Mouse (Mus musculus) CD8-positive naive resting alpha-beta T cell, adult 2 months (primary cell): ENCODE measurements around the gene Mast4.

Experiments used
- DNase-seq, 2 experiments: peaks; one replicate each; pipeline ENCODE4 v3.0.0; 2022; ENCODE audit warnings: low read depth in 2 of 2, low spot score in 2 of 2

Mast4 gene

DNA sequence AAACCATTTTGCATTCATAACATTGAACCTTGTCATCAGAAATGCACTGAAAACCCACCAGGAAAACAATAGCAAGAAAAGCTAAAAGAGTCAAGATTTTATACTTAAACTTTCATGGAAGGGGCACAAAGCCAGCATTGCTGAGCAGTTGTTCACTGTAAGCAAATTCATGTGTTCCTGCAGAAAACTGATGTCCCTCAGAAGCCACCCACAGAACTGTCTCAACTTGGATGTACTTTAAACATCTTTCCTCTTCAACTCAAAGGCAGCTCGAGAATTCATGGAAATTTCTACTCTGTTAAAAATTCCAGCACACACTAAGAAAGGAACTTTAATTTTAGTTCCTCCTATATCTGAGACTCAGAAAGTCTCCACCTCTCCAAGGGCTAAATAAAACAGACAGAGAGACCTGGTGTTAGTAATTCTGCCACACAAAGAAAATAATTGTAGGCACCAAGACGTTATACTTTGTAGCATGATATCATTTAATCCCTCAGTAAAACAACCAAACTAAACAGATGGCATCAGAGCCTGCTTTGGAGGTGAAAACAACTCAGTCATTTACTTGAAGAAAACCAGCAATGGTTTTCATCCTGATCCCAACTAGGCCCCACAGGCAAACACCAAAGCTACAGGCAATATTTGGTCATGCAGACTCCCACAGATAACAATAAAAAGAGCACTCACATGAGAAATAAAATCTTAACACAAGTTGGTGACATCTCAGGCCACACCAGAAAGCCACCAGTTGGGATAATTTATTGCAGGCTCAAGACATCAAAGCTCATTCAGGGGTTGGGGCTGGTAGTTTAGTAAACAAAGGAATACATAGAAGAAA is 134.3 kb downstream of the Mast4 start:
- no peak for DNase-seq

DNA sequence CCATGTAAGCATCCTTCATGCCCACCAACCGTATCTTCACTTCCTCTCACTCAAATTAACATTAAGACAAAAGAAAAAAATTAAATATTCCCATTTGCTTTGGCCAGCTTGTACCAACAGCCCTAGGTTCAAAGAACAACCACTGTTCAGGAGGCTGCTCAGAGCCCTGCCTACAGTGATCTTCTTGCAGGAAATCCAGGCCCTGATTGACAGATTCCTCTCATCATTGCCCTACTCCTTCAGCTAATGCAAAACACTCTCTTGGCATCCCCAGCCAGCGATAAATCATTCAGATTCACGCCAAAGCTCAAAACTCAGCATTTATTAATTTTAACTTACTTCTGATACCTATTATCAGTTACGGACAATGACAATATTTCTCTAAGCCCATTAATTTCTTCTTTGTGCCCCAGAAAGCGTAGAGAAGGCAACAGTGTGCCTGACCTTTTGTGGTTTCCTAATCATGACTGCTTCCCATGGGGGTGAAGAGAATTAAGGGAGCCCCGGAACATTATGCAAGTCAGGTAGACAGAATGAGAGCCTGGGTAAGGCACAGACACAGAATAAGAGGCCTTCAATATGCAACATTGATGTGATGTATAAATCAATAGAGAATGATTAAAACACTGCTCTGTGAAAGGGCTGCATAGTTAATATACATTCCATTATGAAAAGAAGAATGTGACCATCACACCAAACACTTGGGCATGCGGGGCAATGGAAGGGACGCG is 135.9 kb downstream of the Mast4 start:
- no peak for DNase-seq

DNA sequence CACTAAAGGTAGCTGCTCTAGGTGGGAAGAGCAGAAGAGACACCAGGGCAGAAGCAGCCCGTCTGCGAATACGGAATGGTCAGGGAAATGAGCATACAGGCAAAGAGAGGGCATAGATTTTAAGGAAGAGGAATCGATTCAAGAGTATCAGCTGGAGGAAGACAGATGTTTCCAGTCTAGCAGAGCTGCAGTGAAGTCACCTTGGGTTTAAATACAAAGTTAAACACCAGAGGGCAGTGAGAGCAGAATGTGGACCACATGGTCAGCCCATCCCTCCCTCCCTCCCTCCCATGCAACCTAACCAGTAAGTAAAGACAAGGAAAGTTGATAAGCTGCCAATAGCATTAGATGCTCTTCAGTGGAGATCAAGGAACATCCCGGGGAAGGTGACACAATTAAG is 138.0 kb downstream of the Mast4 start:
- DNase-seq: no peak

DNA sequence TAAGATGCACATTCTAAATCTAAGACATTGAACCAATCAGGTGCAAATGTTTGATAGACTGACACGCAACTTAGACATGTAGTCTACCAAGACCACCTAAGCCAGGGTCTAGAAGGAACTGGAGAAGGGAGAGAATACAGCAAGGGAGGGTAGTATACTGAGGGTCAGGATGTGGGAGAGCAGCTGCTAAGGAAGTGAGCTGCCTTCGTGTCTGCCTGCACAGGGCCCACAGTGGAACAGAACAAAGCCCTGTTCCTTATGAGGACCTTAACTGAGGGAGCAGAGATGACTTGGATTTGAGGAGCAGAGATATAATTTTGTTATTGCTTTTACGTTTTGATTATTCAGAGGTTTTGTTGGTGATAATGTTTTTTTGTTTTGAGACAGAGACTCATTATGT is 138.4 kb downstream of the Mast4 start:
- no peak for DNase-seq

DNA sequence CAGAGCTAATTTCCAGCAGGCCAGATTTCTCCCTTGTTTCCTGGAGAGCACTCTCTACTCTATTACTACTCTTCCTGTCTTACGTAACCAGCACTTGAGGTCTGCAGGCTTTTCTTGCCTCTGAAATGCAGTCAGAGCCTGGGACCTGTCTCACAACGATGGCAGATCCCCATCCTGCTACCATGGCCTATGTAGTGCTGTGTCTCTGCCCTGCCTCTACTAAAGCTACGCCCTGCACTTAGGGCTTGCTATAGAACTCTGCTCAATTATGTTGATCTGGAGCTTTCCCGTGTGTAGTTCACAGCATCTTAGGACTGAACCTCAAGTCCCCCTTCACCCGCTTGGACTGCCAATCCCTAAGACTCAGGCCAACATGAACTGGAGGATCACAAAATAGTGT is 150.7 kb downstream of the Mast4 start:
- no peak for DNase-seq

DNA sequence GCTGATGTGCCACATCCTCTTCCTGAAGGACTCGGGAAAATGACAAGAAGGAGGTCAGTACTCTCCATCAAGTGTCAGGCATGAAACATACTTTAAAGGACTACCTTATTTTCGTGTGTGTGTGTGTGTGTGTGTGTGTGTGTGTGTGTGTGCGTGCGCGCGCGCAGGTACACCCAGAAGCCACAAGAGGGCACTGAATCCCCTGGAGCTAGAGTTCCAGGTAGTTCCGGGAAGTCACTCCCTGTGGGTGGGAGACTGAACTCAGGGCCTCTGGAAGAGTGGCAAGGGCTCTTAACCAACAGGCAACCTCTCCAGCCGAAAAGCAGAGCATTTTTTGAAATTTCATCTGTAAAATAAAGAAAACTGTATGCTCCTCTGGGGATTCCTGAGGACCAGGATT is 152.5 kb downstream of the Mast4 start:
- no peak for DNase-seq

DNA sequence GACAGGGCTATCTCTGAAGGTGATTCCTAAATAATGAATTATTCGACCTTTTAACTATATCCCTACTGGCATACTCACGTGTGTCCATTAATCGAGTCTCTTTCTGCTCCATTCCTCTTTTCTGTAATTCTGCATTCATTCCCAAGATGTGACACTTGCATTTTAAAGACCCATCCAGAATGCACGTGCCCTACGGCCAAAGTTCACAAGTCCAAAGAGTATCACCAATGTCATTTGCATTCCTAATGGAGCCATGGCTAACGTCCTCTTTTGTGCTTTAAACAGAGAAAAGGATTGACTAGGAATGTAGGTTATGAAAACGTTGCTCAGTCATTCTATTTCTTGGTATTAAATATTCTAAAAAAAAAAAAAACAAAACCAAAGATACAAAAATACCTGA is 157.4 kb downstream of the Mast4 start:
- DNase-seq: no peak

DNA sequence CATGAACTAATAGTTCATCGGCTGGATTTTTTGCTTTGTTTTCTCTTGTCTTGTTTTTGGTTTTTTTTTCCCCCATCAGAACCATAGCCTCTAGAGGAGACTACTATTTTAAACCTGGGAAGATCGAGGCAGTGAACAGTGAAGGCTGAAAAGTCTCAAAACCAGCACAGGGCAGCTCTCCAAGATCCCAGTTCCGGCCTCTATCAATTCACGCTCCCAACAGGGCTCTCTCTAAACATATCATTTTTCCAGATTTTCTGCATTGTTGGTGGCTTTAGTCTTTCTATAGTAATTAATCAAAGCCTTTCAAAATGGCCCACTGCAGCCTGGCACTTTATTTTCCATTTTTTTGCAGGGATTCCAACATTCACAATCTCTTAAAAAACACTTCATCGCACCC is 159.9 kb downstream of the Mast4 start:
- no peak for DNase-seq

DNA sequence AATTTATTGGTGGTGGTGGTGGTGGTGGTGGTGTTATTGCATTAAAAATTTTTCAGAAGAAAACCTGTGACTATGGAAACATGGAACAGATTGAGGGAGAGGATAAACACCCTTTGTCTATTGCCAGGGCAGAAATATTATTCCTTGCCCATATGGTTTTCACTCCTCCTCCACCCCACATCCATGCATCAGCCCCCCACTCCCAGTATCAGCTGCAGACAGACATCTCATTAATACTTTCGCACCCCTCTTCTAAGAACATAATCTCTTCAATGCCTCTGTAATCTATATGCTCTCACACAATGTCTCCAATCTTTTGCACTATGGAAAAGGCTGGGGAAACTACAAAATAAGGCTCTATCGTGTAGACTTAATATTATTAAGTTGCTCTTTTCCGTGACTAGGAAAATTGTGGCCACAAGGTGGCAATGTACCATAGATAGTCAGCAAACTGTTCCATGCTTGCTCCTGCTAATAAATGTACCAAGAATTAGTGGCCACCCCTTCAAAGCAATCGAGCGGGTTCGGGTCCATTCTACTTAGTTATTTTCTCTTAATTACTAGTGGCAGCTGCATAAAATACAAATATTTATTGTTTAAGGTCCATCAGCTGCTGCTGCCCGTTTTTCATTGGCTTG is 160.6 kb downstream of the Mast4 start:
- no peak for DNase-seq

DNA sequence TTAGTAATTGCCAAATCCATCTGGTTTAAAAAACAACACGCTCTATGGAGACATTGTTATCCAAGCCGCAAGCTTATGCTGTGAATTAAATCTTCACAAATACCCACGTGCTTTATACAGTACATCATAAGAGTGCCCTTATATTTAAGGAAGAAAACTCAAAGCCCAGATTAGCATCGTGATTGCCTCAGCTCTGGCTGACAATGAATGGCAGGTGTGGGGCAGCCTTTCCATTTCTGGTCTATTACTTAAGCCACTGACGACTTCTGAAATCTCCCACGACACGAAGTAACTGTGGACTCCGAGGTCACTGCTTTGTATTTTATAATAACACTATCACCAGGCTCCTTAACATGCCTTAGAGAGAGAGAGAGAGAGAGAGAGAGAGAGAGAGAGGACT is 182.4 kb downstream of the Mast4 start:
- no peak for DNase-seq

DNA sequence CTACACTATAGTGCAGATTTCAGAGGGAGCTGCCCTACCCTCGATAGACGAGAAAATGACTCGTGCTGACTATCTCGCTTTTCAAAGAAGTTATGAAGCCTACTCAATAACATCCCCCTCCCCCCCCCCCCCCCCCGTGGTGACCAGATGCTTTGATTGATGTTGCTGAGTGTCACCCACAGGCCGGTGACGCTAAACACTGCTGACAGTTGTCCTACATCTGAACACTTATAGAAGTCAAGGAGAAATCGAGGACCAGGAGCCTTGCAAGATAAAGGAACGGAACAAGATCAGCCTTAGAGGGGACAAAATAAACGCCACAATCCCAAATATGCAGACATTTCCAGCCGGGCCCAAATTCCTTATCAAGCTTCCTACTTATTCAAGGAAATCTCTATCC is 183.1 kb downstream of the Mast4 start:
- DNase-seq: no peak

DNA sequence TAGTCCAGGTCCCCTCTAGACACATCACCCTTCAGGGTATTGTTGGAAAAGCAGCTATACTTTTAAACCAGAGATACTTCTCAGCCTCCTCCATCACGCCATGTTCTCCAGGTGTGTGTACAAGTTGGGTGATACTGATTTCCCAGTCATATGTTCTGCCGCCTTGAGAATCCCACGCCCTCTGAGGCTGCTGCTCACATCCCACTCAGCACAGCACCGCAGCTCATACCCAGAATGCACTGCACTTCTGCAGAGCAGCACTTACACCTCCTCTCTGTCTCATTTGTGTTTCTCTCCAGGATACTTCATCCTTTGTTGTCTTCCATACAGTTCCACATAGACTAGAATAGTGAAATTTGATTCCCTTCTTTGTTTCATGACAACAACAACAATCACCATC is 183.6 kb downstream of the Mast4 start:
- no peak for DNase-seq

DNA sequence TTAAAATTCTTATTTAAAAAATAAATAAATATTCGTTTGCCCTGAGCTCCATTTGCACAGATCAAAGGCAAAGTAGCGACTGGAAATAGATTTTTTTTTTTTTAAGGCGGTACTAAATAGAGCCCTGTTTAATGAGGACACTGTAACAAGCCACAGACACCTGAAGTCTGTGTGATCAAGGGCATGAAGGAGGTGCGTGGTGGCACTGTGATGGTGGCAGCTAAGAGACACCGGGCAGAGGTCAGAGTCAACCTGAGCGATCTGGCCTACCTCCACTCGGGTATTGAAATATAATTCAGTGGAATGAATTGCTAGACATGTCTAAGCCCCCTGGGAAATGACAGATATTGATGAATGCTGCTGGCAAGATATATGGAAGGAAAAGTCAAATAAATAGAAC is 184.9 kb downstream of the Mast4 start:
- no peak for DNase-seq

DNA sequence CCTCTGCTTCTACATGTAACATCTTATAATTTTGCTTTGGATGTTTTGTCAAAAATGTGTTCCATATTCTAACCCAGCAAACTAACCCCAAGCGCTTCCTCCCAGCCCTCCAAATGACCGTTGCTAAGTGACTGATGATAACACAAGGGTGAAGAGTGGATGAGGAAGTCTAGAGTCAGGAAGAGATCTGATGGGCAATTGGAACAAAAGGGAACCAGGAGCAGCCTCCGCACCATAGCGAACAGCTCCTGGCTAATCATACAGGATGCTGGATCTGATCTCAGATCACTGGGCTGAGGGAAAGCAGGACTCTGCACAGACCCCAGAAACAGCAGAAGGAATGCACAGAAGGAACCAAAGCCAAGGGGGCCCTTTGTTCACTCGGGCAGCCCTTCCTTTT is 190.0 kb downstream of the Mast4 start:
- no peak for DNase-seq

DNA sequence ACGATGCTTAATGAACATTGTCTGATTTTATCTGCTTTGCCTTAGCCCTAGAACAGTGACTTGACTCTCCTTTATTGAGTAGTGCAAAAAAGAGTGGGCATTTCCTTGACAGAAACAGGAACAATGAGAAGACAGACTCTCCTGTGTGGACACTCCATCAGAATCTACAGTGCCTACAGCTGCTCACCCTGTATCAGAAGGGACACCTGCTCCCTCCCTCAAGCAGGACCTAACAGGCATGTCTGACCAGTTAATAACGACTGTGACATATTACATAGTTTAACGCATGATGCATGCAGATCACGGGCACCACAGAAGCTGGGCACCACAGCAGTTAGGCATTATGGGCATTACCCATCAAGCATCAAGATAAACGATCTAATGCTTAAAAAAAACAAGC is 193.0 kb downstream of the Mast4 start:
- DNase-seq: no peak

DNA sequence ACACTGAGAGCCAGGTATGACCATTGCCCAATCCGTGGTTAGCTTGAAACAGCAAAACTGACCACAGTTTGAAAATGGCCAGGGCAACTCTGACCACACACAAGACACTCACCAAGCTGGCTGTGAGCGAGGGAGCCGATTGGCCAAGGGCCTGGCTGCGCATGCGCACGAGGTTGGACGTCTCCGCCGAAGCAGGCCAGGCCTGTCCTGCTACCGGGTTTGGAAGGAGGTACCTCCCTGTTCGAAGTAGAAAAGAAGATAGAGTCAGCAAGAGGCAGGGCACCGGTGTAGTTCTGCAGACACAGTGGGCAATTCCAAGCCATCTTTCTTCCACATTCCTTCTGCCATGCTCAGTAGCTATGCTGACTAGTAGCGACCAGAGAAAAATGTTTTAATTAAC is 194.2 kb downstream of the Mast4 start:
- no peak for DNase-seq

DNA sequence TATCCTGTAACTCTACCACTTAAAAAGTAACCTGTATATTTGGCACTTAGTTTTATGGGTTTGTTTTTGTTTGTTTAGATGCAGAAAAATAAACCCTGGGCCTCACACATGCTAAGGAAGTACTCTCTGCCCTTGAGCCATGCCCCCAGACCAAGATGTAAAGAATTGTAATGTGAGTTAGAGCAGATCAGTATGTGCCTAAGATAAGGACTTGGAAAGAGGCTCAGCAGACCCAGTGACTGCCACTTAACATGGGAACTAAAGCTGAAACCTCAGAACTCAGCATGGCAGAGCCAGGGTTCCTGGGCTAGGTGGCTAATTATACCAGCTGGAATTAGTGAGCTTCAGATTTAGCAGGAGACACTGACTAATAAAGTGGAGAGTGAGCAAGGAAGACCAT is 196.0 kb downstream of the Mast4 start:
- DNase-seq: no peak

DNA sequence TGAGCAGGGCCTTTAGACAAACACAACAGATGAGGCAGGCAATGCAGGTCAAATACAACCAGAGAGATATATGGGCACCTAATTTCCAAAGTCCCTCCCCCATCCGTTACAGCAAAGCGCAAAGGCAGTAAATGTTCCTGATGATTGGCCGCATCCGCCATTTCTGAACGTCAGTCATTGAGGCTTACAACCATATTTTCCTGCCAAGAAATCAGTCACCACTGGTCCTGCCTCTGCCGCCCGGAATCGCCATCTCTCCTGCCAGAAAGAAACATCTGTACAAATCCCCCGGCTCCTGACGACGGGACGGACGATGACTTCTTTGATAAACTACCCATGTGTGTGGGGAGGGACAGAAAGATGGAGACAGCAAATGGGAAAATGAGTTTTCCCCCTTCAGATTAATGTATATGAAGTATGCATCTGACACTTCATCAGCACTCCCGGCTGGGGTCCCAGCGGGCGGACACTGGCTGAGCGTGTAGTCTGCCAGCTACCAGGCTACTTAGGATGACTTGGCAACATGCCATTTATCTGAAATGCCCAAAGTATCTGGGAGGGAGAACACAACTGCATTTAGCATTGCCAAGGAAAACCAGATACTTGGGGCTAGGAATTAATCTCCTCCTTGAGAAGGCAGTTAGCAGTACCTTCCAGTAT is 198.9 kb downstream of the Mast4 start:
- no peak for DNase-seq

DNA sequence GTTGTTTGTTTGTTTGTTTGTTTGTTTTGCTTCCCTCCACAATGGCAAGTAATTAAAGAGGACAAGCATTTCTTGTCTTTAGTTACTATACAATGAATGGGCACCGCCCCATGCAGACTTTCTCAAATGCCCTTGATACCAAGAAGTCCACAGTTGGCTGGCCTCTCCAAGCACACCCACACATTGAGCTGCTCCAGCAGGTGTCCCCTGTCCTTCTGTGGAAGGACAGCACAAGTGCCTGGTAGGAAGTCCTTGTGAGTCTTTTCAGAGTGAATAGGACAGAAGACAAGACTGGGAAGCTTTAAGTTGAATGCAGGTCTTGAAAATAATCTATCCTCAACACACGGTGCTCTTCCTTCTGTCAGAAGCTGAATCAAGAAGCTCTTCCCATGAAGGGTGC is 202.5 kb downstream of the Mast4 start:
- DNase-seq: no peak

DNA sequence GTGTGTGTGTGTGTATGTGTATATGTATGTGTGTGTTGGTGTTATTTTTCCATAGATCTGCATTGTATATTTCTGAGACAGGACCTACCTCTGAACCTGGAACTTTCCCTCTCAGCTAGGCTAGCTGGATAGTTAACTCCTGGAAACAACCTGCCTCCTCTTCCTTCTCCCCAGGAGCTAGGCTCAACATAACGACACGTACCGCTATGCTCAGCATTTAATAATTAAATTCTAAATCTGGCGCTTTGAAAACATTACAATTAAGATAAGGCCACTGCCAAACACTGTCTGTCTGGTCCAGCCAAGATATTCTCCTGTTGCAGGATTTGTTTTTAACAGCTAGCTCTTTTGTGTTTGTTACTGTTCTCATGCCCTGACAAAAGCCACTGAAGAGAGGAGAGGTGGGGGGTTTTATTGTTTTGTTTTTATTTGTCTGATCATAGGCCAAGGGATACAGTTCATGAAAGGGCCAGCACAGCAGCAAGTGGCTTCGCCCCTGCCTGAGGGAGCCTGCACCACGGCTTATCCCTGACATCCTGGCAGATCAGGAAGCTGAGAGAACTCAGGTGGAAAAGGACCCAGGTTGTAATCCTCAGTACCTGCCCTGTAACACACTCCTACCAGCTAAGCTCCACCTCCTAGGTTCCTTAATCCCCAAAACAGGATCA is 205.0 kb downstream of the Mast4 start:
- no peak for DNase-seq

DNA sequence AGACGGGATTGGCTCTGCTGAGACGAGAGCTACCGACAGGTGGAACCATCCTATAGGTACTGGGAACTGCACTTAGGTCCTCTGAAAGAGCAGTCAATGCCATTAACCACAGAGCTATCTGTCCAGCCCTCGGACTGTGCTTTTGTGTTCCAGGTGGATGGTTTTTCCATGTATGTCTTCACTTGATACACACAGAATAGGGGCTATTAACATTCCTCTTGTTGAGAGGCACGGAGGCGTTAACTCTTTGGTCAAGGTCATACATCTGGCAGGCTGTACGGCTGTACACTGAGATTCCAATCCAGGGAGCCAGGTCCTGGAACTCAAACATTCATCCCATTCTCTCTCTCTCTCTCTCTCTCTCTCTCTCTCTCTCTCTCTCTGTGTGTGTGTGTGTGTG is 205.6 kb downstream of the Mast4 start:
- DNase-seq: no peak
